Mouse (Mus musculus) C2C12 (cell line): ENCODE results near the gene Tent5c. TPM values are rescaled to one million over a fixed set of nuclear protein-coding genes. Genes with fewer than 3 reads are reported as not detected.

Source experiments
- H3K27me3 ChIP-seq: one replicate; pipeline ENCODE4 v1.6.1; 2011; ENCODE audit not compliant: control insufficient read depth, insufficient read depth, insufficient read length
- H3K36me3 ChIP-seq: one replicate; pipeline ENCODE4 v1.6.1; 2011; ENCODE audit not compliant: control insufficient read depth, insufficient read depth
- H3K4me3 ChIP-seq: one replicate; pipeline ENCODE4 v1.5.1; 2011; ENCODE audit warnings: mild to moderate bottlenecking, control low read depth; ENCODE audit not compliant: poor library complexity, insufficient read depth, severe bottlenecking
- H3K79me2 ChIP-seq: one replicate; pipeline ENCODE4 v1.6.1; 2011; ENCODE audit not compliant: control insufficient read depth, insufficient read depth
- H3K79me3 ChIP-seq: one replicate; pipeline ENCODE4 v1.6.1; 2011; ENCODE audit warnings: low read depth, control low read depth
- H3ac ChIP-seq: one replicate; pipeline ENCODE3; 2011; ENCODE audit warnings: low read depth; ENCODE audit not compliant: control insufficient read depth, insufficient read length
- CEBPB ChIP-seq: IDR thresholded peaks from one replicate; pipeline ENCODE4 v1.6.1; 2011; ENCODE audit warnings: low read depth, mild to moderate bottlenecking, control low read depth, moderate library complexity
- CTCF ChIP-seq: IDR thresholded peaks from one replicate; pipeline ENCODE4 v1.5.1; 2011; ENCODE audit not compliant: control insufficient read depth, insufficient read depth, insufficient read length
- FOSL1 ChIP-seq: IDR thresholded peaks from one replicate; pipeline ENCODE4 v1.8.0; 2011; ENCODE audit warnings: mild to moderate bottlenecking, low read length; ENCODE audit not compliant: poor library complexity, insufficient read depth, severe bottlenecking
- MAX ChIP-seq: IDR thresholded peaks from one replicate; pipeline ENCODE4 v1.6.1; 2011; ENCODE audit warnings: mild to moderate bottlenecking, control low read depth
- MYOD1 ChIP-seq: IDR thresholded peaks from one replicate; pipeline ENCODE4 v1.6.1; 2011; ENCODE audit warnings: low read depth; ENCODE audit not compliant: control insufficient read depth, insufficient read length
- MYOG ChIP-seq: IDR thresholded peaks from one replicate; pipeline ENCODE4 v1.6.1; 2011; ENCODE audit not compliant: control insufficient read depth, insufficient read length; ENCODE audit errors: extremely low read depth
- USF1 ChIP-seq: IDR thresholded peaks from one replicate; pipeline ENCODE4 v1.6.1; 2011; ENCODE audit warnings: low read depth, mild to moderate bottlenecking, control low read depth, moderate library complexity
- polyA plus RNA-seq: library from polyadenylated mRNA; unstranded; fragments of >200 nt; fragmentation: generic; extraction: Trizol; gene quantifications from one replicate; pipeline ENCODE4 v1.2.1, GENCODE M21; 2012; ENCODE audit warnings: missing spikeins

Tent5c gene
- polyA plus RNA-seq, 1 experiment, result 0.21 TPM

GRCm38 (mm10) chr3:100507174-100507573 lies 18.1 kb upstream of the Tent5c start:
- Histone ChIP-seq H3ac (no peak overlapping the region), H3K36me3 (no peaks in the 10 kb centered on the region), H3K4me3 (no peak overlapping the region), H3K79me2 (no peaks in the 10 kb centered on the region), H3K79me3 (no peaks in the 10 kb centered on the region), H3K27me3 (no peaks in the 10 kb centered on the region)
- TF ChIP-seq USF1, result no peak
- no peak for TF ChIP-seq MYOG
- no peak for TF ChIP-seq CTCF
- no peak for TF ChIP-seq CEBPB
- TF ChIP-seq MAX, result no peak
- TF ChIP-seq MYOD1, result no peak
- TF ChIP-seq FOSL1, result no peak

- no peak overlapping the region for H3K4me3 ChIP-seq
- no peak for TF ChIP-seq CTCF
- no peak for TF ChIP-seq MYOD1
- TF ChIP-seq USF1, result no peak
- TF ChIP-seq MYOG, result no peak
- TF ChIP-seq MAX, result no peak
- no peaks in the 10 kb centered on the region for H3K27me3 ChIP-seq
- H3K36me3 ChIP-seq, result no peaks in the 10 kb centered on the region
- no peaks in the 10 kb centered on the region for H3K79me2 ChIP-seq
- no peak overlapping the region for H3ac ChIP-seq
- H3K79me3 ChIP-seq, result no peaks in the 10 kb centered on the region
Measured at GRCm38 (mm10) chr3:100506715-100507114, 17.6 kb upstream of the Tent5c start.

- Histone ChIP-seq H3K27me3 (no peaks in the 10 kb centered on the region), H3K4me3 (no peak overlapping the region), H3ac (no peak overlapping the region), H3K79me2 (no peaks in the 10 kb centered on the region), H3K36me3 (no peaks in the 10 kb centered on the region), H3K79me3 (no peaks in the 10 kb centered on the region)
- TF ChIP-seq MYOG (no peak), MAX (no peak), USF1 (no peak), CTCF (no peak), CEBPB (no peak), FOSL1 (no peak), MYOD1 (no peak)
Measured at GRCm38 (mm10) chr3:100503882-100504281, 14.8 kb upstream of the Tent5c start.

- no peaks in the 10 kb centered on the region for H3K36me3 ChIP-seq
- TF ChIP-seq MYOD1 (no peak), MAX (no peak)
- H3K4me3 ChIP-seq, result no peak overlapping the region
- H3ac ChIP-seq, result no peak overlapping the region
- no peaks in the 10 kb centered on the region for H3K27me3 ChIP-seq
- H3K79me3 ChIP-seq, result no peaks in the 10 kb centered on the region
- no peaks in the 10 kb centered on the region for H3K79me2 ChIP-seq
Measured at GRCm38 (mm10) chr3:100502516-100502915, 13.4 kb upstream of the Tent5c start.

GRCm38 (mm10) chr3:100501899-100502298 lies 12.8 kb upstream of the Tent5c start:
- H3K36me3 ChIP-seq, result no peaks in the 10 kb centered on the region
- TF ChIP-seq CEBPB (no peak), CTCF (no peak), USF1 (no peak), FOSL1 (no peak), MYOG (no peak), MYOD1 (no peak), MAX (no peak)
- H3K27me3 ChIP-seq, result no peaks in the 10 kb centered on the region
- no peak overlapping the region for H3ac ChIP-seq
- no peak overlapping the region for H3K4me3 ChIP-seq
- H3K79me3 ChIP-seq, result no peaks in the 10 kb centered on the region
- no peaks in the 10 kb centered on the region for H3K79me2 ChIP-seq

GRCm38 (mm10) chr3:100496081-100496480 lies 7.0 kb upstream of the Tent5c start:
- H3K36me3 ChIP-seq, result no peaks in the 10 kb centered on the region
- TF ChIP-seq MAX, result no peak
- TF ChIP-seq USF1, result no peak
- TF ChIP-seq MYOG, result no peak
- no peak for TF ChIP-seq CEBPB
- TF ChIP-seq MYOD1, result no peak
- TF ChIP-seq CTCF, result no peak
- no peak for TF ChIP-seq FOSL1
- H3K27me3 ChIP-seq, result no peaks in the 10 kb centered on the region
- no peaks in the 10 kb centered on the region for H3K79me2 ChIP-seq
- no peak overlapping the region for H3ac ChIP-seq
- no peak overlapping the region for H3K4me3 ChIP-seq
- H3K79me3 ChIP-seq, result no peaks in the 10 kb centered on the region
